In the genomic region with DNA sequence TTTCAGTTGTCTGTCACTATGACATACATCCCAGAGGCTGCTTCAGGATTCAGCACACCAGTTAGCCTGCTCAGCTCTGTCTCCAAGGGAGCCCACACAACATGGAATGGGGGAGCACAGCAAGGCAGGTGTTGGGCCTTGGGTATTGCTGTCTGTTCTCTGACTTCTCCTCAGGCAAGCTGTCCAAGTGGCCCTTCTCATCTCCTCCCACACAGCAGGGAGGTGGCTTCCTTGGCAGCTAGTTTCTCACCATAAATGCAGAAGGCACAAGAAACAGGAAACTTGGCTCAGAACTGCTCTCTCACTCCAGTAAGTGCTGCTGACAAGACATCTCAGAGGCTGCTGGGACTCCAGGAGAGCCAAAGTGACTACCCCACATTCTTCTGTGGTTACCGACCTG, we compare ENCODE assay signal across 20 mouse cellular contexts.
DNase-seq lines count a peak whose midpoint lies in the region; ATAC-seq lines count a peak whose summit lies in the region.
"Had no signal": no experiment of that assay in that cellular context is flagged by ENCODE, and none has a peak within 500 bp of the region (broad histone marks: within the 10 kb centered on the region; RNA-seq: fewer than 3 reads in every experiment).

No protein-coding gene starts in this region.

- WGBS in limb, embryonic 11.5 days: 84% methylated on average over 1 of the region's 1 CpGs
- WGBS in limb, embryonic 10.5 days: 90% methylated on average over 1 of the region's 1 CpGs
- WGBS in heart, embryonic 11.5 days (ENCODE audit: insufficient replicate concordance): 69% methylated on average over 1 of the region's 1 CpGs

- ATAC-seq in limb, embryonic 11.5 days (ENCODE audit: insufficient number of reproducible peaks, low FRiP score, low TSS enrichment, low read depth): no peak
- no peak for ATAC-seq in heart, embryonic 11.5 days (replicated peaks; ENCODE audit: insufficient number of reproducible peaks, low FRiP score, low TSS enrichment)
- ATAC-seq: forebrain, embryonic 14.5 days; hindbrain, embryonic 16.5 days; intestine, embryonic 16.5 days had no signal

- no peak overlapping the region for H3K27ac ChIP-seq in limb, embryonic 11.5 days (replicated peaks; ENCODE audit: low read depth, low read length)
- no peak overlapping the region for H3K27ac ChIP-seq in limb, embryonic 10.5 days
- H3K27ac ChIP-seq in heart, embryonic 11.5 days (ENCODE audit: low read depth, low read length): no peak overlapping the region
- H3K27ac ChIP-seq: embryonic facial prominence, embryonic 13.5 days; heart, embryonic 13.5 days; kidney, embryonic 15.5 days; limb, embryonic 12.5 days; liver, embryonic 13.5 days; stomach, postnatal 0 days had no signal

- H3K9me3 ChIP-seq in limb, embryonic 11.5 days (ENCODE audit: control insufficient read depth, low read length): no peaks in the 10 kb centered on the region
- no peaks in the 10 kb centered on the region for H3K9me3 ChIP-seq in limb, embryonic 10.5 days (replicated peaks)
- H3K9me3 ChIP-seq in heart, embryonic 11.5 days (replicated peaks; ENCODE audit: control insufficient read depth, low read length): no peaks in the 10 kb centered on the region
- H3K9me3 ChIP-seq: kidney, embryonic 15.5 days; liver, embryonic 13.5 days had no signal

- peak; percentile 12 for DNase-seq in limb, embryonic 11.5 days (ENCODE audit: low spot score)
- DNase-seq in limb, embryonic 10.5 days (ENCODE audit: low spot score): no peak
- peak; percentile 26 to 27 for DNase-seq in frontal cortex, postnatal 14 days (ENCODE audit: low spot score in 2 of 2)
- peak; percentile 62 to 78 for DNase-seq in left cerebral cortex, adult 9 months (ENCODE audit: low spot score in 2 of 2)
- DNase-seq in telencephalon, adult 2 months (ENCODE audit: low read depth, low spot score): peak; percentile 82
- no peak for DNase-seq in adrenal gland, postnatal 36 days
- DNase-seq: heart, postnatal 36 days; kidney, postnatal 4 days; liver, embryonic 13.5 days; lung, embryonic 14.5 days; lung, postnatal 36 days had no signal

- no peaks in the 10 kb centered on the region for H3K4me1 ChIP-seq in limb, embryonic 11.5 days (ENCODE audit: control insufficient read depth, insufficient read depth, low read length)
- H3K4me1 ChIP-seq in limb, embryonic 10.5 days: no peaks in the 10 kb centered on the region
- H3K4me1 ChIP-seq in heart, embryonic 11.5 days (ENCODE audit: control insufficient read depth, insufficient read depth, low read length): no peaks in the 10 kb centered on the region
- H3K4me1 ChIP-seq: embryonic facial prominence, embryonic 13.5 days; heart, embryonic 13.5 days; kidney, embryonic 15.5 days; limb, embryonic 12.5 days; liver, embryonic 13.5 days had no signal

- no peaks in the 10 kb centered on the region for H3K36me3 ChIP-seq in limb, embryonic 11.5 days (ENCODE audit: control insufficient read depth, insufficient read depth, low read length)
- H3K36me3 ChIP-seq in limb, embryonic 10.5 days: no peaks in the 10 kb centered on the region
- no peaks in the 10 kb centered on the region for H3K36me3 ChIP-seq in heart, embryonic 11.5 days (ENCODE audit: control insufficient read depth, insufficient read depth, low read length)
- H3K36me3 ChIP-seq: embryonic facial prominence, embryonic 13.5 days; heart, embryonic 13.5 days; kidney, embryonic 15.5 days; limb, embryonic 12.5 days; liver, embryonic 13.5 days had no signal

- H3K9ac ChIP-seq in limb, embryonic 11.5 days (ENCODE audit: low read length): no peak overlapping the region
- H3K9ac ChIP-seq in heart, embryonic 11.5 days (ENCODE audit: low read depth, low read length): no peak overlapping the region
- H3K9ac ChIP-seq: embryonic facial prominence, embryonic 13.5 days; heart, embryonic 13.5 days; kidney, embryonic 15.5 days; limb, embryonic 12.5 days; liver, embryonic 13.5 days; lung, embryonic 14.5 days had no signal

- no peaks in the 10 kb centered on the region for H3K27me3 ChIP-seq in limb, embryonic 11.5 days (ENCODE audit: control insufficient read depth, insufficient read depth, low read length)
- H3K27me3 ChIP-seq in limb, embryonic 10.5 days (ENCODE audit: low read depth, poor library complexity, severe bottlenecking): no peaks in the 10 kb centered on the region
- H3K27me3 ChIP-seq in heart, embryonic 11.5 days (ENCODE audit: control insufficient read depth, insufficient read depth, low read length): no peaks in the 10 kb centered on the region
- H3K27me3 ChIP-seq: embryonic facial prominence, embryonic 13.5 days; heart, embryonic 13.5 days; kidney, embryonic 15.5 days; limb, embryonic 12.5 days; liver, embryonic 13.5 days had no signal

- H3K4me3 ChIP-seq in limb, embryonic 11.5 days (ENCODE audit: low read depth, low read length): no peak overlapping the region
- no peak overlapping the region for H3K4me3 ChIP-seq in limb, embryonic 10.5 days
- no peak overlapping the region for H3K4me3 ChIP-seq in heart, embryonic 11.5 days (ENCODE audit: low read depth, low read length)
- H3K4me3 ChIP-seq: embryonic facial prominence, embryonic 13.5 days; heart, embryonic 13.5 days; kidney, embryonic 15.5 days; limb, embryonic 12.5 days; liver, embryonic 13.5 days had no signal

- H3K4me2 ChIP-seq in limb, embryonic 11.5 days (ENCODE audit: low read depth, severe bottlenecking): no peak overlapping the region
- no peak overlapping the region for H3K4me2 ChIP-seq in heart, embryonic 11.5 days
- H3K4me2 ChIP-seq: embryonic facial prominence, embryonic 13.5 days; heart, embryonic 13.5 days; kidney, embryonic 15.5 days; limb, embryonic 12.5 days; liver, embryonic 13.5 days; lung, embryonic 14.5 days had no signal

Comparison
In these comparisons a context has a peak if more than half of its experiments do, and no peak if none do; other contexts are left out.
1. DNase-seq: peak in limb, embryonic 11.5 days (single experiment), frontal cortex, postnatal 14 days (2 of 2), left cerebral cortex, adult 9 months (2 of 2) and telencephalon, adult 2 months (single experiment); none in limb, embryonic 10.5 days (single experiment) and adrenal gland, postnatal 36 days (0 of 2).